Mouse (Mus musculus): ENCODE data around the gene Nedd9.
"Not testable (repeated sequence)": the region's sequence is repeated elsewhere in the genome, so short reads cannot be mapped to it uniquely, and the experiment has no call there.

Nedd9 gene

DNA sequence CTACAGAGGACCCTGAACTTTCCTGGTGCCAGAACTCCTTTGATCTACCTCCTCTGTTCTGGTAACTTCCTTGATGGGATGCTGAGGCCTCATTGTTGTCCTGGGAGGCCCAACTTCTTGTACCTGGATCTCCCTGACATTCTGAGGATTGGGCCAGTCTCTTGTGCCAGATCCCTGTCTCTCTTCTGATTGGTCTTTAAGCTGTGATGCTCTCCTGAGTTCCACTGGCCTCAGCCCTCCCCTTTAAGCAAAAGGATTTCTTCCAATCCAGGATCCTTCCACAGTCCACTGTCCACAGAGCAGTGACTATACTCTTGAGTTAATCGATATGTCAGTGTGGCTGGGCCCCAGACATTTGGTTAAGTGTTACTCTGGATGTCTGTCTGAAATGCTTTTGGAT, 112.3 kb downstream of the Nedd9 start:
- no peak for DNase-seq (ENCODE audit: low read depth, low spot score)

DNA sequence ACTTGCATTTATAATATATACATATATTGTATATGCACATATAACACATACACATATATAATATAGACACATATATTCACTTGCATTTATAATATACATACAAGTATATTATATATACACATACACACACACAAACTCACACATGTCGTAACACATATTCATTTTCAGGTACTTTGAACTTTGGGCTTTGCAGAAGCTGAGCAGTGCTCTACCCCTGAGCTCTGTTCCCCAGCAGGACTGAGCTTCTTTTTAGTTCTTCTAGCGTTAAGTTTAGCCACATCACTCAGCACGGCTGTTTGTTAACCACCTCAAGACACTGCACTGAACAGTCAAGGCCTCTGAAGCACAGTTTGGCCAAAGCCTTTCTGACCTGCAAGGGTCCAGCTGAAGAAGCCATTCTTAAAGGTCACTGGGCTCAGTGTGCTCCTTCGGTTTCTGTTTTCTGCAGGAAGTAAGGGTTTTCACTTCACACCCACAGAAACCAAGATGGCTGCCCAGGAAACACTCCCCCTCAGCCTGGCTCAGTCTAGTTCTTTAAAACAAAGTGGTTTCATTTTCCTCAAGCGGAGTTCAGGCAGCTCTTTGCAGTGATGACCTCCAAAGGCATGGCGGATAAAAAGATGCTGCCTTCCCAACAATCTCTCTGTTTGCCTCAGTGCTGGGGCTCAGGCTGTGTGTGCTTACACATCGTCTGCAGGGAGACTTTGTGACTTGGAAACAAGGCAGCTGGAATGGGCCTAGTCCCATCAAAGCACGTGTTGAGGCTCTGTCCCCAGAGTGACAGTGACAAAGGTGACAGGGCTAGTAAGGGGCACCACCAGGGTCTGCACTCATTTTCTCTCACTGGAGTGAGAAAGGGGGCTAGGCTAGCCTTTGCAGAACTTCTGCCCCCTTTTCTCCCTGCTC, 114.4 kb downstream of the Nedd9 start:
- DNase-seq (ENCODE audit: low read depth, low spot score), result no peak

DNA sequence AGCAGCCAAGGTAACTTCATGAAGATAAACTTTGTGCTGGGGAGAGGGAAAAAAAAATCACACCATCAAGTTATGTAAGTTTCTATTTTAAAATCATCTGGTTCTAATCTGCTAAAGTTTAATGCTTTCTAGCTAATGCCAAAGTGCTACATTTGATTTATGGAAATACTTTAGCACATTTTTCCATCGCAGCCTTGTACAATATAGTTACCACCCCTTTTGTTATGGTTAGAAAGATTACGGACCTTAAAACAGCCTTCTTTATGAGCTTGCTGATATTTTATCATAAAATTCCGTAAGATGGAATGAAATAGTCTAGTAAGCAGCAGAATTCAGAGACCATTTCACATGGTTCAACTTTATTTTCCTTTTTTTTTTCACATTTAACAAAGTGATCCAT, 115.6 kb downstream of the Nedd9 start:
- no peak for DNase-seq (ENCODE audit: low read depth, low spot score)

DNA sequence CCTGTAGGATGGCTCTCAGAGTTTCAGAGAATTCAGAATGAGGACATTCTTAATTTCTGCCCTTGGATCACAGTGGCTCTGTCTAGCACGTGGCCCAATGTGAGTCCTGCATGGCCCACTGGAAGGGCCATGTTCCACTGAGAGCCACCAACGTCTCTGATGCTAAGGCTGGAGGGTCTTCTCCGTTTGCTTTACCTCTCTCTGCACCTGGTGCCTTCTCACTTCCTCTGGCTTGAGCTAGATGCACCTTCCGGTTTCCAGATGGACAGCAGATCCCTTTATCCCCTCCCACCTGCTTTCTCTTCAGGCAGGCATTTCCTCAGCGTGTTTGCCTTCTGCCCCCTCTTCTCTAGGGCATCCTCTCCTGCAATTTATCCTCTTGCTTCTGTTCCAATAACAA, 118.5 kb downstream of the Nedd9 start:
- DNase-seq (ENCODE audit: low read depth, low spot score), result no peak

DNA sequence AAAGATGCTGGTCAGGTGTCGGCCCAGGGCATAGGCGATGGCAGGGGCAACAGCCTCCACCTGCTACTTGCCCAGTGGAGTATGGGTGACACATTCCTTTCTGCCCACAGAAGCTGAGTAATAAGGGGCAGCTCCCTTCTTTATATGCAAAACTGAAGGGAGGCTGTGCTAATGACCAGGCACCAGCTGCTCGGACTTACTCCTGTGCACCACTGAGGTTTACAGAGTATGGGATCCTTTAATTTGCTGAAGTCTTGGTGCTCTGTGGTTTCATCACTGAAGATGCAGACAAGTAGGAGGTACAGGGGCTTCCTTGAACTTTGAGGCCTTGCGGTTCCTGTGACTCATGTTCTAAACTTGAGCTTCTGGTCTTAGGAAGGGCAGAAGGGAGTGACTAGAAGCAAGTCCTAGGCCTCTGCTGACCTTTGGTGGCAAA, 120.0 kb downstream of the Nedd9 start:
- no peak for DNase-seq (ENCODE audit: low read depth, low spot score)

DNA sequence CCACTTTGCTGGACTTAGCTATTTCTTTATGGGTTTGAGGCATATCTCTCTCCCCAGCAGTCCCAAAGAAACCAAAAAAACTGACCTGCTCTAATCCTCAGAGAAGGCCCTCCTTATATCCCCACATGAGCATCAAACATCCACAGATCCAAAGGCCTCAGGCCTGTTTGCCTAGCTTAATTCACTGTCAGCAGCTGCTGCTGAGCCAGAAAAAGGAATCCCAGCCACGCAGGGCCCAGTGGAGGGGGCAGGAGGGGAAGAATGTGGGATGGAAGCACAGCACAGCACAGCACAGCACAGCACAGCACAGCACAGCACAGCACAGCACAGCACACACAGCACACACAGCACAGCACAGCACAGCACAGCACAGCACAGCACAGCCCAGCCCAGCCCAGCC, 120.6 kb downstream of the Nedd9 start:
- DNase-seq (ENCODE audit: low read depth, low spot score), result not testable (repeated sequence)

DNA sequence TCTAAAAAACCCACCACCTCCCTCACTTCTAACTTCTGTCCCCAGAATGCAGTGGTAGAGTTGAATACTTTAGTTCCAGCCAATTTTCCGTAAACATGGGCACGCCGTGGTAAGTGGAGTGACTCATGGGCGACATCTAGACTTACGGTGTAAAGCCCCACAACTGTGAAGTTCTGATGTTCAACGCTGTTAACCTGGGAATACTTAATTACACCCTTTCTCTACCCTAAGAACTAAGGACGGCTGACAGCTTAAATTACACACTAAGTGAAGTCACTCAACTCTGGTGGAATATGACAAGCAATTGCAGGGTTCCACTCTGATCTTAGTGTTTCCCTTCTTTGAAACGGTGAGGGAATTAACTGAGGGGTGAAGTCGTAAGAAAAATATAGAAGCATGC, 122.9 kb downstream of the Nedd9 start:
- DNase-seq (ENCODE audit: low read depth, low spot score), result no peak

DNA sequence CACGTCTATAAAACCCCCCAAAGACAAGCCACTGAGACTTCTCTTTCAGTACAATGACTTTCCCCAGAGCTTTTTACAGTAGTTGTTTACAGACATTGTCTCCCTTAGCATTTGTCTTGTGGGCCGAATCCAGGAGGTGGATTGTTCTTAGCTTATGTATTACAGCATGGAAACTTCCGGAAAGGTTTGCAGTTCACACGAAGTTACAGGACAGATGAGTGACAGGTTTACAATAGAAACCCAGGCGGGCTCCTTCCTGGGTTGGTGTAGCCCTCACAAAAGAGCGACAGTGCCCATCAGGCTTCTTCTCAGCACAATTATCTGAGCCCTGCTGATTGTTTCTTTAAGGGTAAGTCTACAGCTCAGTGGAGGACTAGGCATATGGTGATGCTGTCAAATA, 124.3 kb downstream of the Nedd9 start:
- DNase-seq (ENCODE audit: low read depth, low spot score), result no peak

DNA sequence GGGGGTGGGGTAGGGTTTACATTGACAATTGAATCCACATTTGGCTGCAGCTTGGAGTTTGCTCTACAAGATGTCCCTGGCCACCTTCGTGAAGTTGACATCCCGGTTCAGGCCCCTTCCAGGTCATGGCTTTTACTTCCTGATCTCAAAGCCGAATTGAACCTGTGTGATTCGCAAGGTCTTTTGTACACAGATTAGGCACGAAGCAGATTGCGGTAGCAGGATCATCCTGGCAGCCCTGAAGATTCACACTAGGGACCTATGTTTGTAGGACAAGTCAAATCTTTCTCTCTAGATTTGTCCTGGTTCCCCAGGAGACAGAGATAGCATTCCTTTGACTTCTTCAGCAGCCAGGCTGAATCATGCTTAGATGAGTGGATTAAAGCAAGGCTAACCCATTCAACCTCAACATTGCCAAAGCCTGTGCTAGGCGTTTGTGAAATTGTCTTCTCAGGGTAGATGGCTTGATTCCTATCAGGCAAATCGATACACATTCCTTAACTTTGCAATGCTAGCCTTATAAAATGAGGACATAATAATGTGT, 126.8 kb downstream of the Nedd9 start:
- no peak for DNase-seq (ENCODE audit: low read depth, low spot score)

DNA sequence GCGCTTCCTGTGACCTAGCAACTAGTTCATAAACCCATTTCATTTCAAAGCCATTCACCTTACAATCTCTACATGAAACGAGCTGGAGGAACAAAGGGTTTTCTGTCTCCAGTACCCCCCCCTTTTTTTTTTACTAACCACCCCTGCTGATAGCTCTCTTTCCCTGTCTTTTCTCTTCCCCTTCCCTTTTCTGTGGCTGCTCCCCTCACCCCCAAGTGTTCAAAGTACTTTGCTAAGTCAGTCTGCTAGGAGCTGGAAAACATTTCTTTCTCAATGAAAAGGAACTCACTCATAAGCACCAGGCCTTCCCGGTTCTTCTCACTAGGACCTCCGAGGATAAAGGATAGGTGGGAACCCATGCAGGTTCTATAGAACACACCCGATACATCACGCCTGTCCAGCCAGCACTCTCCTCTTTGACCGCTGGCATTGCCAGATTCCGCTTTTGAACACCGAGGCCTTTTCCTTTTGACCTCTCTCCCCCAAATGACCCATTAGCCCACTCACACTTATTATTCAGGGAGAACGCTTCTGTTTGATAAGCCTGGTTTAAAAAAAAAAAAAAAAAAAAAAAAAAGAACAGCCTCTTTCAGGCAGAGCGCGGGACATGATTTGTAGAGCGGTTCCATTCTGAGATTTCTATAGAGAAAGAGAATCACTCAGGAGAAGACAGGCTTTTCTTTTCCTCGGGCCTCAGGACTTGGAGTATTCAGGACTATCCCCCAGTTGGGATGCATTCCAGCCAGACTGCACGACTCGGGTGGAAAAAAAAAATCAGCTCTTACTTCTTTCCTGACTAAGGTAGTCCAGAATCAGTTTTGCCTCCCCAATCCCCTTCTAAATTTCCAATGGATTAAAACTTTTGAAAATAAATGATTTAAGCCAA, 127.6 kb downstream of the Nedd9 start:
- DNase-seq (ENCODE audit: low read depth, low spot score), result no peak

DNA sequence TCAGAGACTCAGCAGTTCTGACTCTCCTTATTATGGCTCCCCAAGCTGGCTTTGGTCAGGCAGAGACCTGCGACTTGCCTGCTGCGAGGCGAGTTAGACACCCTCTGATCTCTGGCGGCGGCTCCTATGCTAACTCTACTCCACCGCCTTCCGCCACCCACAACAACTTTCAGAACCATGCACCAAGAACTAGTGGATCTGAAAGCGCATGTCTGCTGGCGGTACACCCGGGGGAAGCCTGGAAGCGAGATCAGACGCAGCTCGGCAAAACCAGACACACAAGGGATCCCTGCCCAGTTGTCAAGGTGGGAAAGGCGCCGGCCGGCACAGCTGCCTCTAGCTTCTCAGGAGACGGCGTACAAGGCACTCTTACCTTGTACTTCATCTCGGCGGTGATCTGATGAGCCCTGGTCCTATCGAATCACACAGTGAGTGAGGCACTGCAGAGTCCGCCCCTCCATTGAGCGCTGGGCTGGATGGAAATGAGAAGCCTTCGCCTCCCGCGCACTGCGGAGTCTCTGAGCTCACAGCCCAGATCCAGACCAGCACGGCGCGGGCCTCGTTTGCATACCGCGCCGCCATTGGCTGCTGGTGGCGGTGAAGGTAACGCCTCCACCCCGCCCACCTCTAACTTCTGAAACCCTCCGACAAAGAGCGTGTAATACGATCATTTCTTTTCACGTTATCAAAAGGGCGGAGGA, 128.5 kb downstream of the Nedd9 start:
- DNase-seq (ENCODE audit: low read depth, low spot score), result peak; percentile 84

DNA sequence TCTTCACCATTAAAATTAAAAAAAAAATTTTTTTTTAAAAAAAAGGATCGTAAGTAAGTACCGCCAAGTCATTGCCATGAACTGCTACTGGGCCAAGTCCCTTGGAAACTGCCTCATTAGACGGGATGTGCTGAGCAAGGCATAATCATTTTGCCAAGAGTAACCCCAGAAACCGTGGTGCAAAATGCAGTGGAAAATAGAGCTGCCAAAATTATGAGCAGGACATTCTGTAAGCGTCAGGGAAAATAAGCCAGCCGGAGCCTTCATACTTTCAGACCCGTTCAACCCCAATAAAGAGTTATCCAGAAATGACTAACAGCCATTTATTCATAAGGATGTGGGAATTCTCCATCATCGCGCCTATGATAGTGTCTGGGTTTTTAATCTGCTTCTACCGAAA, 129.2 kb downstream of the Nedd9 start:
- DNase-seq (ENCODE audit: low read depth, low spot score), result no peak

DNA sequence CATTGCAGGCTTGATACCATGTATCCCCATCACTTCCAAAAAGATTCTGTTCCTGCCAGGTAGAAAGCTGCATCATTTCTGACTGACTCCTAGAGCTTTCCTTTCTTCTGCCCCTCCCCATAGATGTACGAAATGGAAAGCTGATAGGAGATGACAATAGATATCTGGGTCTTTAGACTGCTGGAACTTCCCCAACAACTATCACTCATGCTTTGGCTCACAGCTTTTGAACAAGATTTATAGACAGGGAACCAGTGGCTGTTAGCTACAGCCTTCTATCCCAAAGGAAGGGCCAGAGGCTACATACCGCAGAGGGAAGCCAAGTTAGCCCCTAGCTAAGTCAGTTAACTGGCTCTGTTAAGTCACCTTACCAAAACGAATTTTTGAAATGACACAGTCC, 129.6 kb downstream of the Nedd9 start:
- DNase-seq (ENCODE audit: low read depth, low spot score), result no peak

DNA sequence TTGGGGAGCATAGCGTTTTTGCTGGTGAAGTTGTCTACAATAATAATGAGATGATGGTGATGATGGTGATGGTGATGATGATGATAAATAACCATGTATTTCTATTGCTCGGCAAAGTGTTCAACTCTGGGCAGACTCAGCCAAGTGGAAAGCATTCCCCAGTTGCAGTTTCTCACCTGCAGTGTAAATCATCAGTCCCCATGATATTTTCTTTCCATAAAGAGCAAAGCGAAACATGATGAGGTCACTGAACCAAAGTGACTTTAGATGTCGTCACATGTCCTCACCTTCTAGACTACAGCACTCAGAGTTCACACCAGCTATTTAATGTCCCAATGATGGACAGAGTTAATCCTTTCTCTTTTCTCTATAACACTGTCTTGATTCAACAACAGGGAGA, 130.0 kb downstream of the Nedd9 start:
- no peak for DNase-seq (ENCODE audit: low read depth, low spot score)

DNA sequence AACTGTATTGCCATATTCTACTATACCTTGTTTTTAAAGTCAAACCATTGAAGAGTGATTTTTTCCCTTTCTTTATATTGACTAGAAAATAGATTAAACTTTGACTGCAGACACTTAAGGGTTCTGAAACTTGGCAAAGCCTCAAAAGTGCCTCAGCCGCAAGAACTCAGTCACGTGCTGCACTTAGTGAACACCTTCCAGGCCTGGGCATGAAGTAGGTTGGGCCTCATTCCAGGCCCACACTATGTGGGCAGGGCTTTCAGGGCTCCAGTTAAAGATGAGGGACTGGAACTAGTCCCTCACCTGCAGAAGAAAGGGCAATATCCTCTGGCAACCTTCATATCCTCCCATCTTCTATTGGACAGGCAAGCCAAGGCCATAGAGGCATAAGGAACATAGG, 131.6 kb downstream of the Nedd9 start:
- no peak for DNase-seq (ENCODE audit: low read depth, low spot score)

DNA sequence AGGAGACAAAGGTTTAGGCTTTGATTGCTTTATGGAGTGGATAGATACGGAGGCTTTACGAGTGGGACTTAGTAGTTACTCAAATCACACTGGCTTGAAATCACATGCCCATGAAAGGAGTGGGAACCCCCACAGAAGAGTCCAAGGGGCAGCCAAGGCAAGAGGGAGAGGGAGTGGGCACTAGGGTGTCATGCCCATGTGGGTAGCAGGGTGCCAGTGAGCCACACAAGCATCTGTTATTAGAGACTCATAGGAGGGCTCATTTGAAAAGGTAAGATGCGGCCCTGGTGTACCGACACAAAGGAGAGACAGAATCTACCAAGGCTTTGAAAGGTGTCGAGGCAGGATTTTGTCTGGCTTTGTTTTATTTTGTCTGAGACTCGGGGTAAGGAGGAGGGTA, 132.6 kb downstream of the Nedd9 start:
- DNase-seq (ENCODE audit: low read depth, low spot score), result no peak

DNA sequence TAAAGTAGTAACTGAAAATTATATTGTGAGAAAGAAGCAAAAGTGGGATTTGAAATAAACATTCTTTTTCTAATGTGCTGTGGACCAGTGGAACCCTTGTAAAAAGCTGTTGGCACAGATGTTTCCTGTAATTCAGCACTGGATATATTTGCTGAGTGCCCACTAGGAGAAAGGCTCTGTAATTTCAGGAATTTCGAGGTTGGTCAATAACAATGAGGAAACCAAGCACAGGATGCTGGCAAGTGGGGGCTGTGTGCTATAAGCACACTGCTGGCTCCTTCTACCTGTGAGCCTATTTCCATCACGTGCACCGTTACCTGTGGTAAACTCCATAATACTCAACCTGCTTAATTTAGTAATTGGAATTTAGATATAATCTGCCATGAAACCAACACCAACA, 133.5 kb downstream of the Nedd9 start:
- no peak for DNase-seq (ENCODE audit: low read depth, low spot score)

DNA sequence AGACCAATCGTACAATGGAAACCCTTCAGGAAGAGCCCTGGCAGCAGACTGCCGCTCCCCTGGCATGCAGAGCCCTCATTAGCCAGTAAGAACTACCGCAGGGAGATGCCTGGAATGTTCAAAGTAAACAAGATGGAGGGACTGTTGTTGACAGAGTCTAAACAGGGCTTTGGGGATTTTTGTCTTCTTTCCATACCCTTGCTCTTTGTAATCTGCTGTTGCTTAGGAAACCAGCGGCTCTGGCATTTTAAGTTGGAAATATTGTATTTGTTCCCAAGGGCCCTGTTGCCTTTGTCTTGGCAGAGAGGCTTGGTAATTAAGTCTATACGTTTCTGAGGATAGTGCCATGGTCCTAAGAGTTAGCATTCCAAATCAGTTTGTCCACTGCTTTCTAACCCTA, 134.8 kb downstream of the Nedd9 start:
- no peak for DNase-seq (ENCODE audit: low read depth, low spot score)

DNA sequence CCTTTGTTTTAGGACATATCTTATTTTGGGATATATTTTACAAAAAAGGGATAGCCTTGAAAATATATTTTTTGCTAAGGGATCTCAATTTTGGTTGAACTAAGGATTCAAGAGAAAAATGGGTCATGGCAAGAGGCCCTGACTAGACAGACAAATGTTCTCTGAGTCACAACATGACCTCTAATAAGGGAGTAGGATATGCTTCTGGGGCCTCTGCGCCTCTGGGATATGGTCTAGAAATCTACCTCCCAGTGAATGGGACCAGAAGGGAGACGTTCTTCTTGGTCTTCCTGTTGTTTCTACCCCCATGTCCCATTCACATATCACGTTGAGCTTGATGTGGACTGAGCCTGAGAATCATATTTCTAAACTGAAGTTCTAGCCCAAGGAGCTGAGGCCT, 136.6 kb downstream of the Nedd9 start:
- DNase-seq (ENCODE audit: low read depth, low spot score), result no peak

DNA sequence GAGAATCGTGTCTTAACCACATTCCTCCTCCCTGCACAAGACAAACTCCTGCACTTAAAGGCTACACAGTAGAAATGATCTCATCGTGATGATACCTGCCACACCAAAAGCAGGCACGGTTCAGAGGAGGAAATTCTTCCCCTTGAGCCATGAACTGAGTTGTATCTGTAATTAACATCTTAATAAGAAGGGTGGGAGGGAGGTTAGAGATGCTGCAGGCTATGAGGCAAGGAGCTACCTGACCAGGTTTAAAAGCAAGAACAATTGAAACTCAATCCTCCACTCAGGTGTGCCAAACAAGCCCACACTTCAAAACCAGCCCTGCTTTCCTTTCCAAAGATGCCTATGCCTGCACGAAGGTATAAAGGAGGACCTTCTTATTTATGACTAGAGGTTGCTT, 137.4 kb downstream of the Nedd9 start:
- DNase-seq (ENCODE audit: low read depth, low spot score), result no peak

DNA sequence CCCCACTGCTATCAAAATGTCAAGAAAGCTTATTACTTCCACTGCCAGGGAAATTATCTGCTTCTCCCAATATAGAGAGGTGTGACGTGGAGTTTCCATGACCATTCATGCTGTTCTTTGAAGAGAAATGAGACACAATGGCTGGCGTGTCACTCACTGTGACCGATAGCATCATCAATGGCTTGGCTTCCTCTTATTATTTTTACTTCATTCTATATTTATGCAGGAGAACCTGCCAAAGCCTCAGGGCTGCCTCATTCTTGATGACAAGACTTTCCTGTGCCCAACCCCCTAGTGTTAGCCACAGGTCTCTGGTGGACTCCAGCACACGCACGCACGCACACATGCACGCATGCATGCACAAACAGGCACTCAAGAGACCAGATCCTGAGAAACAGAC, 141.4 kb downstream of the Nedd9 start:
- DNase-seq (ENCODE audit: low read depth, low spot score), result no peak

DNA sequence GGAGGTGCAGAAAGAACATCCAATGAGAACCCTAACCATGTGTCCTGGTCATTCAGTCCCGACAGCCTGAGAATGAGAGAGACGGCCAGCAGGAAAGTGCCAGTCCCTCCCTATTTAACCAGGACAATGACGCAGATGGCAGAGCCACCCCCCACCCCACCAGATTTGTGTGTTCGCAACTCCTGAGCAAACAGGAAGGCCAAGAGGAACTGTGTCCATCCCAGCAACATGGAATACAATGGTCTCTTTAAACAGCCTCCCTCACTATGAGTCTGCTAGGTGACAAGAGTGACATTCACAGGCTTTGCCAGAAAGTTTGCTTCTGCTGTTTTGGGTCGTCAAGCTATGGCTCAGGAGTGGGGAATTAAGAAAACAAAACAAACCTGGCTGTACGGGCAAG, 141.9 kb downstream of the Nedd9 start:
- DNase-seq (ENCODE audit: low read depth, low spot score), result no peak

Data from WW6 (cell line).